8 mouse cellular contexts compared by ENCODE assay signal in the genomic region with DNA sequence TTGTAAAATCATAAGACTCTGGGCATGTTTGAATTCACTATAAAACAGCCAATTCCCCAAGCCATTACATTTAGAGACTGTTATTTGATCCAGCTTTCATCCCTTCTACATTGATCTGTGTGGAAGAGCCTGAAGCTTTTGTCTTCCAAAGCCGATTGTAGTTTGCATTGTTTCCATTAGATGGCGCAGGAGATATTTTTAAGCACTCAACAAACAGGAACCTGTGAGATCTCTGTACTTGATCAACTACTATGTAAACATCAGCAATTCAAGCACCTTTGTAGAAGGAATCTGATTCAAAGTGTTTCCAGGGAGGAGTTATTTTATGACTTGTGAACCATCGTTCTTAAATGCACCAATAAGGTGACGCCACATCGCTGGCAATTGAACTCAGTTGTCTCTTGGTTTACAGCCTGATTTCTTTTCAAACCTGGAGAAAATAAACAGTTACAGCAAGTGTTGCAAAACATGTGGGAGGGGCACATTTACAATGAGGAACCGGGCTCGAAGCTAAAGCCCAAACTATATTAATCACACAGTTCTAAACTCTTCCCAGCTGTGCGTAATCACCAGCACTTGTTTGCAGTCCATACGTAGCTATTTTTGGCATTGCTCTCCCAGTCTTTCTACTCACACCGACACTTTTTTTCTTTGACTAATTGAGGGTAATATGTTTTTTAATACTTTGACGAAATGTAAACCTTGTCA.
DNase-seq lines count a peak whose midpoint lies in the region; ATAC-seq and TF ChIP-seq lines count a peak whose summit lies in the region.

No protein-coding gene starts in this region.

- peak; percentile 83 for ATAC-seq in midbrain, embryonic 11.5 days (ENCODE audit: low FRiP score)
- ATAC-seq in hindbrain, postnatal 0 days: peak; percentile 85
- 0 out of 2 replicates have a peak, but pooled peaks have one; percentile 67 for ATAC-seq in megakaryocyte-erythroid progenitor cell, adult 5-6 weeks (replicated peaks; ENCODE audit: low FRiP score, low TSS enrichment, poor library complexity, severe bottlenecking)

- no peak overlapping the region for H3K4me2 ChIP-seq in midbrain, embryonic 11.5 days
- no peak overlapping the region for H3K4me2 ChIP-seq in hindbrain, postnatal 0 days (ENCODE audit: low read depth, low read length)

- peak; percentile 93 for DNase-seq in midbrain, embryonic 11.5 days (ENCODE audit: low spot score, missing footprints)
- DNase-seq in midbrain, embryonic 10.5 days (ENCODE audit: low spot score): no peak
- peak; percentile 53 for DNase-seq in adrenal gland, postnatal 10 days
- DNase-seq in hindbrain, postnatal 0 days (ENCODE audit: low spot score): peak; percentile 91
- DNase-seq in layer of hippocampus, postnatal 10 days (ENCODE audit: low spot score in 2 of 2): peak; percentile 36 to 61
- peak; percentile 28 for DNase-seq in thymus, postnatal 14 days

- H3K9ac ChIP-seq in midbrain, embryonic 11.5 days (ENCODE audit: low read length): no peak overlapping the region
- no peak overlapping the region for H3K9ac ChIP-seq in hindbrain, postnatal 0 days (replicated peaks; ENCODE audit: low read length)

- H3K27me3 ChIP-seq in midbrain, embryonic 11.5 days (ENCODE audit: control insufficient read depth, insufficient read depth, low read length): no peaks in the 10 kb centered on the region
- no peaks in the 10 kb centered on the region for H3K27me3 ChIP-seq in midbrain, embryonic 10.5 days (ENCODE audit: low read depth, poor library complexity, severe bottlenecking)
- no peaks in the 10 kb centered on the region for H3K27me3 ChIP-seq in hindbrain, postnatal 0 days (ENCODE audit: insufficient read depth, low read length)

- H3K27ac ChIP-seq in midbrain, embryonic 11.5 days (ENCODE audit: low read depth, low read length): no peak overlapping the region
- H3K27ac ChIP-seq in midbrain, embryonic 10.5 days (replicated peaks): no peak overlapping the region
- peak overlapping the region; percentile 52; the same call in 1 of the 2 replicates for H3K27ac ChIP-seq in embryonic fibroblast, embryonic 13.5 days (ENCODE audit: insufficient read depth, low read length)
- no peak overlapping the region for H3K27ac ChIP-seq in hindbrain, postnatal 0 days

- no peaks in the 10 kb centered on the region for H3K9me3 ChIP-seq in midbrain, embryonic 11.5 days (ENCODE audit: control insufficient read depth, low read length)
- no peaks in the 10 kb centered on the region for H3K9me3 ChIP-seq in midbrain, embryonic 10.5 days (replicated peaks)
- no peaks in the 10 kb centered on the region for H3K9me3 ChIP-seq in hindbrain, postnatal 0 days (ENCODE audit: low read length)

- TF ChIP-seq CTCF in embryonic fibroblast, embryonic 13.5 days (IDR thresholded peaks at IDR 0.05; ENCODE audit: borderline replicate concordance, insufficient read depth, low read length): no peak
- peak; percentile 83 for TF ChIP-seq CTCF in hindbrain, postnatal 0 days (IDR thresholded peaks at IDR 0.05; ENCODE audit: low read depth)

- TF ChIP-seq POLR2A in embryonic fibroblast, embryonic 13.5 days (IDR thresholded peaks at IDR 0.05; ENCODE audit: low read depth, low read length): no peak

- WGBS in midbrain, embryonic 11.5 days: 63% methylated on average over 11 of the region's 11 CpGs
- WGBS in midbrain, embryonic 10.5 days: 63% methylated on average over 11 of the region's 11 CpGs
- 49% methylated on average over 11 of the region's 11 CpGs for WGBS in hindbrain, postnatal 0 days

- H3K36me3 ChIP-seq in midbrain, embryonic 11.5 days (ENCODE audit: control insufficient read depth, insufficient read depth, low read length): no peaks in the 10 kb centered on the region
- no peaks in the 10 kb centered on the region for H3K36me3 ChIP-seq in midbrain, embryonic 10.5 days
- H3K36me3 ChIP-seq in hindbrain, postnatal 0 days (ENCODE audit: insufficient read depth, low read length): no peaks in the 10 kb centered on the region

- no peaks in the 10 kb centered on the region for H3K4me1 ChIP-seq in midbrain, embryonic 11.5 days (ENCODE audit: control insufficient read depth, insufficient read depth, low read length)
- no peaks in the 10 kb centered on the region for H3K4me1 ChIP-seq in midbrain, embryonic 10.5 days
- no peaks in the 10 kb centered on the region; the same call in 1 of the 2 replicates for H3K4me1 ChIP-seq in embryonic fibroblast, embryonic 13.5 days (ENCODE audit: control insufficient read depth, insufficient read depth, low read length)
- no peaks in the 10 kb centered on the region for H3K4me1 ChIP-seq in hindbrain, postnatal 0 days (ENCODE audit: insufficient read depth, low read length)

- H3K4me3 ChIP-seq in midbrain, embryonic 11.5 days (ENCODE audit: low read depth, low read length): no peak overlapping the region
- no peak overlapping the region for H3K4me3 ChIP-seq in midbrain, embryonic 10.5 days
- no peak overlapping the region for H3K4me3 ChIP-seq in embryonic fibroblast, embryonic 13.5 days (ENCODE audit: insufficient read depth, low read length)
- no peak overlapping the region for H3K4me3 ChIP-seq in hindbrain, postnatal 0 days (ENCODE audit: low read length)
